Mouse (Mus musculus): ENCODE measurements around the gene Eloa. TPM values are rescaled to one million over a fixed set of nuclear protein-coding genes. Genes with fewer than 3 reads are reported as not detected.

The Eloa gene
- polyA plus RNA-seq, 2 experiments from 2014 or later = 50.0 to 57.9 TPM

DNA sequence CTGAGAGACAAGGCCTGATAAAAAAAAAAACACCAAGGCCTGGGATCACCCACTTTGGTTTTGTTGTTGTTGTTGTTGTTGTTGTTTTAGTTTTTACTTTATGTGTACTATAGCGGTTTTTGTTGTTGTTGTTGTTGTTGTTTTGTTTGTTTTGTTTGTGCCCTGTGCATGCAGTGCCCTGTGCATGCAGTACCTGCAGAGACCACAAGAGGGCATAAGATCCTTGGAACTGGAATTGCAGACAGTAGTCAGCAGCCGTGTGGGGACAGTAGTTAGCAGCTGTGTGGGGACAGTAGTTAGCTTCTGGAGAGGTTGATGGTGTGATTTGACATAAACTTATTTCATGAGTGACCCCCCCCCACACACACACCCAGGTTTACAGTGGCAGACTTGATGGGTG lies 67.3 kb downstream of the Eloa start:
- ATAC-seq = peak; percentile 57

Other genes with a start within 250 kb of the Eloa start
- gene Srsf10, start 166.0 kb downstream of the Eloa start, polyA plus RNA-seq (2017; shearing (Covaris generic)) = 100 to 1,000 TPM; 172 to 181 TPM
- 100 to 1,000 TPM; 216 to 230 TPM for gene Pnrc2, start 147.9 kb downstream of the Eloa start, polyA plus RNA-seq (2017; shearing (Covaris generic))
- gene Cnr2, start 126.4 kb downstream of the Eloa start, polyA plus RNA-seq (2017; shearing (Covaris generic)) = 1 to 10 TPM; 4.9 to 7.9 TPM
- 10 to 100 TPM; 74.0 to 98.1 TPM for gene Fuca1, start 101.0 kb downstream of the Eloa start, polyA plus RNA-seq (2017; shearing (Covaris generic))
- 10 to 100 TPM; 73.0 to 74.3 TPM for gene Hmgcl, start 75.3 kb downstream of the Eloa start, polyA plus RNA-seq (2017; shearing (Covaris generic))
- 10 to 100 TPM; 14.3 to 22.8 TPM for gene Gale, start 58.0 kb downstream of the Eloa start, polyA plus RNA-seq (2017; shearing (Covaris generic))
- gene Lypla2, start 49.1 kb downstream of the Eloa start, polyA plus RNA-seq (2017; shearing (Covaris generic)) = 10 to 100 TPM; 80.4 to 88.8 TPM
- 1 to 10 TPM; 7.7 to 8.8 TPM for gene Pithd1, start 34.5 kb downstream of the Eloa start, polyA plus RNA-seq (2017; shearing (Covaris generic))
- 1,000 to 10,000 TPM; 1,145 to 1,405 TPM for gene Rpl11, start 31.7 kb upstream of the Eloa start, polyA plus RNA-seq (2017; shearing (Covaris generic))
- 100 to 1,000 TPM; 281 to 355 TPM for gene Id3, start 121.7 kb upstream of the Eloa start, polyA plus RNA-seq (2017; shearing (Covaris generic))
- gene E2f2, start 150.6 kb upstream of the Eloa start, polyA plus RNA-seq (2017; shearing (Covaris generic)) = 10 to 100 TPM; 22.0 to 34.6 TPM
- under 1 TPM in 1 of 2 experiments, not detected in 1; 0.25 TPM for gene Asap3, start 184.6 kb upstream of the Eloa start, polyA plus RNA-seq (2017; shearing (Covaris generic))
- gene Tcea3, start 226.0 kb upstream of the Eloa start, polyA plus RNA-seq (2017; shearing (Covaris generic)) = under 1 TPM in 1 of 2 experiments, not detected in 1; 0.58 TPM

All from activated CD4-positive, CD25-positive, alpha-beta regulatory T cell, adult 4 months (primary cell).